Mouse (Mus musculus) cerebellum, postnatal 14 days (tissue): Measurements from ENCODE around the gene Sphk2.

Source experiments
- DNase-seq, 2 experiments: peaks; one replicate each; pipeline ENCODE4 v3.0.0; 2021; ENCODE audit warnings: mixed read lengths in 2 of 2

Gene Sphk2

DNA sequence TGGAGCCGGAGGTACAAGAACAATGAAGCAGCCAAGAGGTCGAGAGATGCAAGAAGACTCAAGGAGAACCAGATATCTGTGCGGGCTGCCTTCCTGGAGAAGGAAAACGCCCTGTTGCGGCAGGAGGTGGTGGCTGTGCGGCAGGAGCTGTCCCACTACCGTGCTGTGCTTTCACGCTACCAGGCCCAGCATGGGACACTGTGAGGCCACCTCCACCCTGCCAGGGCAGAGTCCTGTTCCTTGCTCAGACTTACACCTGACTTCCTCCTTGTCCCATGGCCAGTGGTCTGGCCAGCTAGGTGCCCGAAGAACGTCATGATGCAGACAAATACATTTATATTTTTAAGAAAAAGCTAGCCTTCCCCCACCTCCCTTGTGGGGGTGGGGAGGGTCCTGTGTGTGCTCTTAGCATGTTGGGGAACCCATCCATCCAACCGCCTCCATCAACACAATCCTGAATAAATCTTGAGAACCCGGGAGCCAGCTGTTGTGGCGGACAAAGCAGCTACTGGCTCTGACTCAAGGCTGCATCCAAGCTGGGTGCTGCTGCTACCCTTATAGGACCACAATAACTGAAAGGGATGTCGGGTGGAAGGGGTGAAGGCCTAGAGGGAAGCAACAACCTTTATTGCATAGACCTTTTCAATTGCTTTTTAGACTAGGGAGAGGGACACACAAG, 8.0 kb downstream of the Sphk2 start:
- peak in 1 of 2 experiments; percentile 26 for DNase-seq

DNA sequence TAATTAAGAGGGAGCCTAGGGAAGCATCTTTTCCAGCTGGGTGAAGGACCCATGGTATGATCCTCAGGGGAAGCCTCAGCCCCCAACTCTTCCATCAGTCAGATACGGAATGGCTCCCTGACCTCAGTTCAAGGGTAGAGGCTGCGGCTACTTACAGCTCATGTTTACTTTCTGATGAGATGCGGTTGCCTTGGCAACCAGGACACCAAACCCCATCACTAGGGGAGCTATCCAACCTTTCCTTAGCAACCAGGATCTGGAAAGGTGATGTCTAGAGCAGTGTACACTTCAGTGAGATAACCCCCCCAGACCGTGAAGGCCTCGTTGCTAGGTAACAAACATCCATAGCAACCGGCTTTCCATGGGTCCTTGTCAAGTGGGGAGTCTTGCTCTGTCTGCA, 8.8 kb downstream of the Sphk2 start:
- peak; percentile 40 for DNase-seq

DNA sequence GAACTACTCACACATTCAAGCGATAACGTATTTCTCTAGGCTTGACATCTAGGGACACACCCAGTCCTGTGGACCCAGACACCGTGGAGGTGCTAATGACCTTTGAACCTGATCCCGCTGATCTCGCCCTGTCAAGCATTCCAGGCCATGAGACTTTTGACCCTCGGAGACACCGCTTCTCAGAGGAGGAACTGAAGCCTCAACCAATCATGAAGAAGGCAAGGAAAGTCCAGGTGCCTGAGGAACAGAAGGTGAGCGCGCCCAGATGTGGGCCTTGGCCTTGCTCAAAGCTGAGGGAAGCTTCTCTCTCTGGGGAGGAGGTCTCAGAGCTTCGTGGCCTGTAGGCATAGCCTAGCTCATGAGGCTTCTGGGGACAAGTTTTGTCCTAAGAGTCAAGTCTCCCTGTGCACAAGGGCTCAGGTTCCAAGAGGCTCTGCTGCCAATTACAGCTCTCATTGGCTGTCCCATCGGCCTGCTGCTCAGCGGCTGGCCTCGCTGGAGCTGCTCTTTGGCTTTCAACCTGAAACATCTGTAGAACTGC, 9.5 kb downstream of the Sphk2 start:
- DNase-seq: peak; percentile 43 to 45

DNA sequence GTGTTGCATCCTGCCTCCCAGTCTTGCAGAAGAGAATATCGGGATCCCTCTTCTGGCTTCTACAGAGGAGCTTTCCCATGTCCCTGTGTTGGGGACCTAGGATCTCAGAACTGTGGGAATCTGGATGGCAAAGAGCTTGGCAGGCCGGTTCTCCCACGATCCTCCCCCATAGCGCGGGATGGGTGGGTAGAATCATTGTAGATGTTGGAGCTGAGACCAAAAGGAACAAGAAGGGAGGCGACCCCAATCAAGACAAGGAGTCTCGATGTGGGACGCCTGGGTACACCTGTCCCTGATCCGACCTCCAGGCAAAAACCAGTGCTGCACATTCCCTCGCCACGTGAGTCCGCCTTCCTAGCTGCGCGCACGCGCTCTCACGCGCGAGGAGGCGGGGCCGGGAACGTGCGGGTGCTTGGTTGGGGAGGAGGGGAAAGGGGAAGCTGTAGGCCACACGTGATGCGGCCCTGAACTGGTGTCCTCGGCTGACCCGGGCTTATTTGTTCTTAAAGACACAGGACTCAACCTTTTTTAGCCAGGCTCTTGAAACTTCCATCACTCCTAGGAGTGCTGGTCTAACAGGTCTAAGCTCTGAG, 10.3 kb downstream of the Sphk2 start:
- DNase-seq: peak; percentile 97 to 98

DNA sequence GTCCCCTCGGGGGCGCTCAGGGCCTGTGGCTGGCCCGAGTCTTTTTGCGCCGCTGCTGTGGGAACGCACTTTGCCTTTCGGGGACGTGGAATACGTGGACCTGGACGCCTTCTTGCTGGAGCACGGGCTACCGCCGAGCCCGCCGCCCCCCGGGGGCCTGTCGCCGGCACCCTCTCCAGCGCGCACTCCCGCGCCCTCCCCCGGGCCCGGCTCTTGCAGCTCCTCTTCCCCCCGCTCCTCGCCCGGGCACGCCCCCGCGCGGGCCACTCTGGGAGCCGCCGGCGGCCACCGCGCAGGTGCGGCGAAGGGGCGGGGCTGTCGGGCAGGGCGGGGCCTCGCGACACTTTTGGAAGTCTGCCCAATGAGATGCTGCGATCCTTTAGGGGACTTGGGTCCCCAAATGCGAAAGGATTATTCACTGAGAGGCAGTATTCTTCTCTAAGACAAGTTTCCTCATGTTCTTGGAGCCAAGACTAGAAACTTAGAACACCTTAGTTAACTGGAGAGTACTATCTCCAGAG, 11.0 kb downstream of the Sphk2 start:
- peak; percentile 90 to 94 for DNase-seq

DNA sequence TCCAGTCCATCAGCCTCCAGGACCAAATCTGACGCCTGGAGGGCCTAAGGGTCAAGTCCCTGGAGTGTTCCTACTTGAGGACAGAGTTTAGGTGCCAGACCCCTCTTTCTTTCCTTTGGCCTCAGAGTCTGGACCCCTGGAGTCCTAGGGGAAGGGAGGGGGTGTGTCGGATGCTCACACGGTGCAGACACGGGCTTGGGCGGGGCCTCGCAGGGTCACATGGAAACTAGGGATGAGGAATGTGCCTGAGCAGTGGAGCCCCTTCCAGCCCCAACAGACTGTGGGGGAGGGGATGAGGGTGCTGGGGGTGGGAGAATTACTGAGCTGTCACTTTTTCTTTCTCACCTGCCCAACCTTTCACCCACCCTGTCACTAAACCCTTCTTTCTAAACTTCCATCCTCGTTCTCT, 11.9 kb downstream of the Sphk2 start:
- DNase-seq: peak; percentile 78 to 91

DNA sequence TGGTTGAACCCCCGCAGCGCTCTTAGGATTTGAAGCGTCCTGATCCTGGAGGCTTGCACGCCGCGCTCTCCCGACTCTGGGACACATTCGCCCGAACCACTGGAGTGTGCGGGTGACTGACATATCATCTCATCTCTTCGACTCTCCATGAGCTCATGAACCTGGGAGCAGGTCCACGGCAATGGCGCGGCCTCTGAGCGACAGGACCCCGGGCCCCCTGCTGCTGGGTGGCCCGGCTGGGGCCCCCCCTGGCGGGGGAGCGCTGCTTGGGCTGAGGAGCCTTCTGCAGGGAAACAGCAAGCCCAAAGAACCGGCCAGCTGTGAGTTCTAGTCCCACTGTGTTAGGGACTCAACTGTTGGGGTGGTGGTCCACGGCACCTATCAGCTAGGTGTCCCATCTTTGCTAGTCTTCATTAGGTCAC, 12.3 kb downstream of the Sphk2 start:
- no peak for DNase-seq

DNA sequence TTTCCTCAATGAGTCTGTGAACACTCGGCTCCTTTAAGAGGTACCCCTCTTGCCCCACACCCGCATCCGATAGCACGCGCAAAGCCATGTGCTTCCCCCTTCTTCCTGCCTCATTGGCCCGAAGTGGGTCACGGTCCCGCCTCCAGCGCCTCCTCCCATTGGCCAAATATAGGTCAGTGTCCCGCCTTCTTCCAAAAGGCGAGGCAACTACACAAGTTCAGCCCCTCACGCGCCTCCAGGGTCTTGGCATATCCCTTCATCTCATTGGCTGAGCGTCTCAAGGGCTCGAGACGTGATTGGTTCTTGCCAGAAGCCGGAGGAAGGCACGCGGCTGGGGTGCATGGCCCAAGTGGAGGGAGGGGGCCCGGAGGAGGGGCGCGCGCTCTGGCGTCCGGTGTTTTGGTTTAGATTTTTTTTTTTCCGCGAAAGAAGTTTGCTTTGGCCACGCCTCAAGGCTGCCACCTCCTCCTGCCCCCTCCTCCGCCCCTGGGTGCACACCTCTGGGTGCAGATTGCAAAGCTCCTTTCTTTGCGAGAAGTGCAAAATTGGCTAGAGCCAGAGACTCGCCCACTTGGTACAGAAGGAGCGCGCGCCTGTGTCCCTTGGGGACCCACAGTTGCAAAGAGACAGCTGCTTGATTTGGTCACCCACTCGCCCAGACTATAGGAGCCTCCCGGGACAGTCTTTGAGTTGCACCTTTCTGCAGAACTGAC, 12.9 kb downstream of the Sphk2 start, which contains the start of gene Dbp:
Gene Dbp, plus strand, starts transcription at position 359 of the 713 bp plus-strand sequence.
- DNase-seq: peak; percentile 98 to 99

DNA sequence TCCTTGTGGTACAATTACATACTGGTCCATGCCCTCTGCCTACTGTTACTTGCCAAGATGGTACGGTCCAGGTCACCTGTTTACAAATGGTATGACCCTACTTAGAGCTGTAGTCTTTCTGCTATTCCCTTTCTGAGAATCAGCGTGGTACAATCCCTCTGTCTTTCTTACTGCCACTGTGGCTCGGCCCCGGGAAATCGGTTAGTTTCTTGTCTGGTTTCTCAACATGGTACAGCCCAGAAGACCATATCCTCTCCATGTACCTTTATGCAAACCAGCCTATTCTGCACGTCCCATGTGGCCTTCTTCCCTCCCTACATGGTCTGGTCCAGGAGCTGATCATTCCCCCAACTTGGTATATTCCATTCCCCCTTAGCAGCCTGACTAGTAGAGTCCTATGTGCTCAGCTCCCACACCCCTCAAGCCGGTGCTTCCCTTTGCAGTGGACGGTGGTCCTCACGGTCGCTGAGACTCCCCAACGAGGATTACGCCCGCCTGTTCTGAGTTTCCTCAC, 13.7 kb downstream of the Sphk2 start:
- DNase-seq: peak; percentile 87

DNA sequence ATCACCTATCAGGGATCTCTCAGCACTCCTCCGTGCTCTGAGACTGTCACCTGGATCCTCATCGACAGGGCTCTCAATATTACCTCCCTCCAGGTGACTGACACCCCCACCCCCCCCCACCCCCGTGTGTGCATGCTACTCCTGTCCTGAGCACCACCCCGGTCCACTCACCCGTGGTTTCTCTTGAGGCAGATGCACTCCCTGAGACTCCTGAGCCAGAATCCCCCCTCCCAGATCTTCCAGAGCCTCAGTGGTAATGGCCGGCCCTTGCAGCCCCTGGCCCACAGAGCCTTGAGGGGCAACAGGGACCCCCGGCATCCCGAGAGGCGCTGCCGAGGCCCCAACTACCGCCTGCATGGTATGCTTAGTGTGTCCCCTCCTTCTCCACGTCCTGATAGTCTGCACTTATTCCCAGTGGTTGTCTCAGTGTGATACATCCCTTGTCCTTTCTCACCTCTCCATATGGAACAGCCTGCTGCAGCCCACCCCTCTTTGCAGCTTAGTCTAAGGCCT, 14.2 kb downstream of the Sphk2 start:
- DNase-seq: peak in 1 of 2 experiments; percentile 62

DNA sequence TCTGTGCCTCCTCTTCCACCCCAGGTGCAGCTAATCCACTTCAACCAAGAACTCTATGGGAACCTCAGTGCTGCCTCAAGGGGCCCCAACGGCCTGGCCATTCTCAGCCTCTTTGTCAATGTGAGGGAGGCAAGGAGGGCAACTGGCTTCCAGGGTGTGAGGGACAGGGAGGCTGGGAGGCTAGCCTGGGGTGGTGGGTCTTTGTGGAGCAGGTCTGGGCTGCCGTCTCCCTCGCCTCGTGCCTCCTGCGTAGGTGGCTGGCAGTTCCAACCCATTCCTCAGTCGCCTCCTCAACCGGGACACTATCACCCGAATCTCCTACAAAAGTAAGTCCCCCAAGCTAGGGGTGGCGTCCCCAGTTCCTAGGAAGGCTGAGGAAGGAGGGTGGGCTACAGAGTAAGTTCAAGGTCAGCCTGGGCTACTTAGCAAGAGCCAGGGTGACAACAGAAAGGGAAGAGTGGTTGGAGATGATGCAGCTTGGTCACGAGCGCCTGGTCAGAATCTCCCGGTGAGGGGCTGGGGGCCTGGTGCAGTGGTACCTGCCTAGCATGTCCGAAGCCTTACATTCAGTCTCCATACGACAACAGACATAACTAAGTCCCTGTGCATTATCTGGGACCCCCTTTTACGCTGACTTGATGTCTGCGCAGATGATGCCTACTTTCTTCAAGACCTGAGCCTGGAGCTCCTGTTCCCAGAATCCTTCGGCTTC, 14.8 kb downstream of the Sphk2 start:
- DNase-seq: peak; percentile 26 to 33

DNA sequence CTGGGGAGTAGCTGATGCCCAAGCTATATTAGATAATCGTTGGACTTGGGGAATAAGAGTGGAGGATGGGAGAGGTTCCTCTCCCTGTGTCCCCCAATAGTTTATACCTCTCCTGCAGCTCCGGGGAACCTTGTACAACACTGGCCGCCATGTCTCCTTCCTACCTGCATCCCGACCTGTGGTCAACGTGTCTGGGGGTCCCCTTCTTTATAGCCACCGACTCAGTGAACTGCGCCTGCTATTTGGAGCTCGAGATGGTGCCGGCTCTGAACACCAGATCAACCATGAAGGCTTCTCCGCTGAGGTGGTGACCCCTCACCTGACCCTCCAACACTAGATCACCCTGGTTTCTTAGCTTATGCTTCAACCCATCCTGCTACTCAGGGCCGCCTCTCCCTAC, 15.5 kb downstream of the Sphk2 start:
- peak in 1 of 2 experiments; percentile 18 for DNase-seq

DNA sequence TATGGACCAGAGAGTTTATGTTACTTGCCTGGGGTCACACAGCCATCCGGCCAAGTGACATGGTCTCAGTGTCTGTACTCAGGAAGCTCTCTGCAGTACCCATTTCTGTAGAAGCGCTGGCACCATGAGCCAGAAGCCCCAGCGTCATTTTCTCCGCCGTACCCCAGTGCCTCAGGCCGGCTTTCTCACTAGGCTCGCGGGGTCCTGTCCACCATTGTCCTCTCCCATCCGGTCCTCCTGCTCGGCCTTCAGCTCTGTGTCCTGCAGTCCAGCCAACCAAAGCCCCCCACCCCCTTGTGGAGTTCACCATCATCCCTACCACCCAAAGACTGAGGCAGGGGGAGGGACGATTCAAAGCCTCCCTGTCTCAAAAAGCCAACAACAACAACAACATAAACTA, 16.2 kb downstream of the Sphk2 start:
- peak; percentile 24 to 29 for DNase-seq

DNA sequence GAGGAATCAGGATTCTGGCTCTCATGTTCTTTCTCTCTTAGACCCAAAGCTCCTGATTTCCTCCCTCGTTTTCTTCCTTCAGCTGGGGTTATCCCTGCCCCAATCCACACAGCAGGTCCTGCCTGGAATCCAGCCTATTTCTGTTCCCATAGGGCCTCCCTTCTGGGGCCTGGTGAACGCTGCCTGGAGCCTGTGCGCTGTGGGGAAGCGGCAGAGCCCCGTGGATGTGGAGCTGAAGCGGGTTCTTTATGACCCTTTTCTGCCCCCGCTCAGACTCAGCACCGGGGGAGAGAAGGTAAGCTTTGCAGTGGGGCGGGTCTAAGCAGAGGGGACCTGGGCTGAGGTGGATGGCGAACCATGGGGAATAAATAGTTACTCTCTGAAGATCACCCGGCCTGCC, 16.7 kb downstream of the Sphk2 start:
- DNase-seq: peak in 1 of 2 experiments; percentile 58

DNA sequence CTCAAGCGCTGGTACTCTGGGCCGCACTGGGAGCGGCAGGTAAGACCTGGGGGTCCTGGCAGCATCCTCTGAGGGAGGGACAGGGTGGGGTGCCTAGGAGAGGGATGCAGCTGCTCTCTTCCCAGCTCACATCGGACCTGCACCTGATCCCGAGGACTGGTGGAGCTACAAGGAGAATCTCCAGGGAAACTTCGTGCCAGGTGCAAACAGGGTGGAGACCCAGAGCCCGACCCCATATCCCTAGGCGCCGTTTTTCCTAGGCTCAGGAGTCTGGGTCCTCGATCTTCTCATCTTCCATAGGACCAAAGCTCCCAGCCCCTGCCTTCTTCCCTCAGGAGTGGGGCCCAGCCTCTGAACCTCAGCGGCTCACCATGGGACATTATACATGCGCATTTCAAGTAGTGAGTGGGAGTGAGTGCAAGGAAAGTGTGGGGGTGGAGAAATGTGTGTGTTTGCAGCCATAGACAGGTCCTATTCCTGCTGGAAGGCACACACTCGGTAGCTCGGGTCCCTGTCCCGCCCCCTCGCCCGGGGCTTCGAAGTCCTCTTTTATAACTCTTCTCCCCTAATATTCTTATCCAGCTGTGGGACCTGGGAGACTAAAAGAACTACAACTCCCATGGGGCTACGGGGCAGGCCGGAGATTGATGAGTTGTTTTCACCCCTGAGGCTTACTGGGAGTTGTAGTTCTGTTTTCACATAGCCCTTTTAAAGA, 17.3 kb downstream of the Sphk2 start:
- peak; percentile 81 to 87 for DNase-seq

DNA sequence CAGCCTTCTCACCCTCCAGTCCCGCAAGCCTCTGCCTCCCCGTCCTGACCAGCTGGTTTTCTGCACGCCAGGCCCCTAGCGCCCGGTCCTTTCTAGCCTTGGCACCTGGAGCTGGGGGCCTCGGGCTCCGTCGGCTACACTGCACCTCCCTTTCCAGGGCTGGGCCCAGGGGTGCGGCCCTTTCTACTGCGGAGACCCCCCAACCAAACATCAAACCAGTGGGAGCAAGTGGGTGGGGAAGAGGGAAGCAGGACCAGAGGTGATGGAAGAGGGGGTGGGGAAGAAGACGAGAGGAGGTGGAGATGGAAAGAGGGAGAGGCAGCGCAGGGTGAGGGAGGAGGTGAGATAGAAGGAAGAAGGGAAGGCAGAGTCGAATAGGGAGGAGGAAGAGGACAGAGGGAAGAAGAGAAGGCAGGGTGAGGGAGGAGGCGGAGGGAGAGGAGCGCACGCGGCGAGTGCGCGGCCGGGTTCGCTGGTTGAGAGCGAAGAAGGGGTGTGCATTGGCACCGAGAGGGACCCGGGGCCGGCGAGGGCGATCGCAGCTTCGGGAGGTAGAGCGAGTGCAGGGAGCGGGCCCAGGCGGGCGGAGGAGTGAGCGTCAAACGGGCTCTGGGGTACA, 18.2 kb downstream of the Sphk2 start, which contains the start of gene Car11:
Gene Car11, plus strand, starts transcription at position 321 of the 619 bp plus-strand sequence.
- DNase-seq: peak; percentile 66 to 77

DNA sequence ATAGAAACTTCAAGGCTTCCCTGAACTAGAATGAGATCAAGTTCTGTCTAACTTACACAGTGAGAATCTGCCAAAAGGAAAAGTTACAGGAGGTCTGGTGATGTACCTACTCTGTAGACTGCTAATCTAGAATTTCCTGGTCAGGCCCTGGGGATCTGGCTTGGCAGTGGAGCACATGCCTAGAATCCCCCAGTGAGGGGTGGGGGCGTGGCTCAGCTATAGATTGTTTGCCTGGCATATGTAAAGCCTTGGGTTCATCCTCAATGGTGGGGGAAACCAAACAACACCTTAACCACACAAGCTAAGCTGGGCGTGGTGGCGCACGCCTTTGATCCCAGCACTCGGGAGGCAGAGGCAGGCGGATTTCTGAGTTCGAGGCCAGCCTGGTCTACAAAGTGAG, 19.9 kb downstream of the Sphk2 start:
- DNase-seq: peak in 1 of 2 experiments; percentile 14

DNA sequence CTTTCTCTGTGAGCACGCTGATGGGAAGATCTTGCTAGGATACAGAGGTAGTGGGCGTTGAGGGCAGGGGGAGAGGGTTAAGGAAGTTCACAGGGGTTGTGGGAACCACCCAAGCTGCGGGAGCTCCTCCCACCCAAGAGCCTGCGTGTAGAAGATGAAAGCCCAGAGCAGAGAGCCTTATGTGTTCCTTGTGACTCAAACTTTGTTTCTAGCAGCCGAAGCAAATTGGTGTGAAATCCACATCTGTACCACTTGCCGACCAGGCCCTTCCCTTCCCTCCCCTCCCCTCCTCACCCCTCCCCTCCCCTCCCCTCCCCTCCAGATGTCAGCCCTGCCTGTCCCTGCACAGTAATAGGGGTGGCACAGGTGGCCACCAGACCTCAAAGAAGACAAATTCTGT, 22.7 kb downstream of the Sphk2 start:
- DNase-seq: no peak

DNA sequence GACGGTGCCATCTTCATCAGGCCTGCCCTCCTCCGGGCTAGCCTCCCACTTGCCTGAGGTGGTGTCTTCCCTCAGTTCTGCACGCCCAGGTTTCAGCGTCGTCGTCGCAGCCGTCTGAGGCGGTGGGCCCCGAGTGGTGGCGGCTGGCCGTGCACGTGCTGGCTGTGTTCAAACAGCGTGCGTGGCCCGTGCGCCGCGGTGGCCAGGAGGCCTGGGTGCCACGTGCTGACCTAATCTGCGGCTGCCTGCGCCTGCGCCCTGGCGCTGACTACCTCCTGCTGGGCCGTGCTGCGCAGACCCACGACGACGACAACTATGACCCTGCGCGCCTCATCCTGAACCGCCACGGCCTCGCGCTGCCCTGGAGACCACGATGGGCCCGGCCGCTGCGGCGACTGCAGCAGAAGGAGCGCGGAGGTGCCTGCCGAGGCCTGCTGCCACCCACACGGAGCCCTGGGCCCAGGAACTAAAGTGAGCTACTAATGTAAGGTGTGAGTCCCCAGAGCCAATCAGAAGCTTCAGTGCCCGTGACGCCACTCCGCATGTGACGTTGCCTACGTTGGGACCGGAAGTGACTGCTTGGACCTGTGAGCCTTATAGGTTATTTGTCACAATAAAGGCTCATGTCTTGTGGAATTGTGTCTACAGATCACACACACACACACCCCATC, 23.7 kb downstream of the Sphk2 start, which contains the start of gene Sec1:
Gene Sec1, minus strand, starts transcription at position 482 of the 671 bp plus-strand sequence.
- DNase-seq: no peak

DNA sequence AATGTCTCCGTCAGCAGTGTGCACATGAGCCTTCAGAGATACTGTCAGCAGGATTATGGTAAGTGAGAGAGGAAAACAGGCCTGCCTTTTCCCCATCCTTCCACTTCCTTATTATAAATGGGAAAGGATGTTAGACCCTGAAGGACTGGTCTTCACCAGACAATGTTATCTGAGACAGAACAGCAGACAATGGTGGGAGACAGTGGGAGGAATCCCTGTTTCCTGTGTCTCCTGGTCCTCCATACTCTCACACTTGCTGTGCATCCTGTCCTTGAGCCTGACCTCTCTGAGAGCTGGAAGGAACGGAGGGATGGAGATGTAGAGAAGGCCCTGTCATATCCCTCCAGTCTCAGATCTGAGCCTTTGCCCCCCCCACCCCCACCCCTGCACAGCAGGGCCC, 25.4 kb downstream of the Sphk2 start:
- DNase-seq: no peak
